Mouse (Mus musculus) spleen, postnatal 36 days (tissue): Measurements from ENCODE around the gene Rpp25l.
"Not testable (repeated sequence)": the region's sequence is repeated elsewhere in the genome, so short reads cannot be mapped to it uniquely, and the experiment has no call there.

Experiments used
- DNase-seq, 2 experiments: peaks; one replicate each; pipeline ENCODE4 v3.0.0; 2022; ENCODE audit warnings: low spot score in 2 of 2, mixed read lengths in 1 of 2

The Rpp25l gene

DNA sequence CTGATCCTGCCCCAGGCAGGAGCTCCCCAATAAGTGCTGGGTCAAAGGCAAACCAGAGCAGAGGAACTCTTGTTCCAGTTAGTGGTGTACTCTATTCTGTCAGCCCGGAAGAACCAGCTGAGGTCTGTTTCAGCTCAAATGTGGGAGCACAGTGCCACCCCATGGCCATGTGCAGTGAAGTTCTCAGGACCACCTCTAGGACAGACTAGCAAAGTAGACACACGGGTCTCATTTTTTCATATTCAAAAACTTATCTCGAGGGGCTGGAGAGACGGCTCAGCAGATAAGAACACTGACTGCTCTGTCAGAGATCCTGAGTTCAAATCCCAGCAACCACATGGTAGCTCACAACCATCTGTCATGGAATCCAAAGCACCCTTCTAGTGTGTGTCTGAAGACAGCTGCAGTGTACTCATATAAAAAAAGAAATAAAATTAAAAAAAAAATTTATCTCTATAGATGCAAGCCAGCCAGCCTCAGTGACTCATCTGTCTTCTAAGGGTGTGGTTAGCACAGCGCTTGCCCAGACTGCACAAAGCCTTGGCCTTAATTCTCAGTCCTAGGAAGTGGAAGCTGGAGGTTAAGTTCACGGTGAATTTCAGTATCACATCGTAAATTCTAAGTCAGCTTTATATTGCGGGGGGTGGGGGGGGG, 24.4 kb upstream of the Rpp25l start:
- DNase-seq, result peak; percentile 72 to 75

DNA sequence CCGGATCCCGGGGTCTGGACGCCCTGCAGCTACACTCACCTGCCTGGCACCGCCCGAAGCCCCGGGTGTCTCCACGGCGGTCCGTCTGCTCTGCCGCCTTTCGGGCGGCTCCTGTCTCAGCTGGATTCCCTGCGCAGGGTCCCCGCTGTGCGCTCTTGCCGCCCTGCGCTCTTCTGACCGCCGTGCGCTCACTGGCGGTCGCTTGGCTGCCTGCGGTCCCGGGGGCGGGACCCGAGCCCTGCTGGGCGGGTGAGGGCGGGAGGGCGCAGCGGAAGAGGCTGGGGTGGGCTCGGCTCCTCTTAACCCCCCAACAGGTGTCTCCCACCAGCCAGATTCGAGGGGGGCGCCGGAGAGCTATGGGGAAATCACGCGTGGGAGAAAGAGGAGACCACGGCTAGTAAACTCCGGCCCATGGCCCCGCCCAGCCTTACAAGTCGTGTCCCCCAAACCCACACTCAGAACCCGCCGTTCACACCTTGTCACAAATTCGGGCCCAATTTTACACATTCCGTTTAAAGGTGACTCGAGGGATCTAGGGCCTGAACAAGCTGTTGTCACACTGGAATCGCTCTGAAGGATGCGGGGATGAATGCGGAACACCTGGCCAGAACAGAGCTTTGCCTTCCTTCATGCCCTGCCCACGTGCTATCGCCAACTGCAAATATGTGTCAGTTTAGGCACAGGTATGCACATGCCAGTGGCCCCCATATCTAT, 17.9 kb upstream of the Rpp25l start, which contains the start of gene Arid3c:
TSS of gene Arid3c (minus strand) at position 91 of the 714 bp plus-strand sequence.
- no peak for DNase-seq

DNA sequence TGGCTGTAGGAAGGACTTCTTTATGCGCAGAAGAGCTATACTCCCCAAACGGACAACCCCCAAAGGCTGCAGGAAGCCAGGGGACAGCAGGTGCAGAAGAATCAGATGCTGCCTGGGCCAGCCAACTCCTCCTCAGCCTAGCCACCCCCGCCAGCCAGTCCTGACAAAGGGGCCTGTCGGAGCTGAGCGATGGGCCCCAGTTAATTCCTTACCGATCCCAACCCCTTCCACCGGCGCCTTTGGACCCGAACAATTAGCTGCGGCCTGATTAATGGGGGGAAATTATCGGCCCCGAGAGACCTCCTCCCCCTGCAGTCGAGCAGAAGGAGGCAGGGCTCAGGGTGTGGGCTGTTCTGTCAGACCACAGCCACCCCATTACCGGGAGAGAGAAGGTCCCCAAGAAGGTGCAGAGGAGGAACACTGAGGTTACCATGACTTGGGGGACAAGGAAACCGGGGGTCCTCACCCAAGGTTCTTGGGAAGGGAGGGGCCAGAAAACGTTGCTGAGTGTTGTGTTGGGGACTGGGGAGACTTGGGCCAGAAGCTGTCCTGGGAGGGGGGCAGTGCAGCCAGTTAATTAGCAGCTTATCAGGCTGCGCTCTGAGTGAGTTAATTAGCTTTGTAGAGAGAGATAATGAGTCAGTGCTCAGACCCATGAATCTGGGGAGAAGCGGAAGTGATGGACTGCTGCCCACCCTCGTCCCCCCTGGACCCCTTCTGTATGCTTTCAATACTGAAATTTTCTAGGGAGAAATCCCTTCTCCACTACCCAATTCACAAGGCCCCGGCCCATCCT, 13.7 kb upstream of the Rpp25l start:
- DNase-seq, result no peak

DNA sequence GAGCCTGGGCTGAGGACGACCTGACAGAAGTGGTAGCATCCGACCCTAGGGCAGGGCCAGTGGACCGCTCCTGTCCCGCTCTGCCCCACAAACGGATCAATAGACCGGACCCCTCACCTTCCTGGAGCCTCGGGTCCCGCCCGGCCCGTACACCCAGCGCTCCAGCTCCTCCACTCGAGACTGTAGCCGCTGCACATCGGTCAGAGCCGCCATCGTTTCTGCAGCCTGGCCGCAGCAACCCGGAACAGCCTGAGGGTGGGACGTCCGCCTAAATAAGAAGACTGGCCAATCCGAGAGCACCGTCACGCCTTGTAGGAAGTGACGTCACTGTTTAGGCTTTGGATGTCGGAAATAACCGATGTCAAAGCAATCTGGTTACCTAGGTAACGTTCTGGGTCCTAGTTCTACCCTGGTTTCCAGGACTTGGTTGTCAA, 9.6 kb upstream of the Rpp25l start, which contains the start of gene Dctn3:
TSS of gene Dctn3 (minus strand) at position 253 of the 434 bp plus-strand sequence.
- peak; percentile 88 to 91 for DNase-seq

DNA sequence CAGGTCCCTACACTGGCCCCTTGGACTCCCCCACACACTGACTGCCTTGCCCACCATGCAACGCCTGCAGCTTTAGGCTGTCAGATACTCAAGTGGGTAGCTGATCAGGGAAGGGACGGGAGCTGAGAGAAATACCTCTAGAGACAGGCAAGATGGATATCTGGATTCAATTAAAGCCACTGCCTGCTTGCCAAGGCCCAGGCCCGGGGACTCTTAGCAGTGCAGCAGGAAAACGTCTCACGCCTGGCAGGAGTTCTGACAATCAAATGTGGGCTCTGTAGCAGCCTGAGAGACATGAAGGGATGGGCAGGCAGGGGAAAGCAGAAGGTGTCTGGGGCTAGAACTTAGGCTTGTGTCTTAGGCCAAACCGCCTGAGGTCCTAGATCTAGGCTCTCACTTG, 3.5 kb upstream of the Rpp25l start:
- DNase-seq, result no peak

DNA sequence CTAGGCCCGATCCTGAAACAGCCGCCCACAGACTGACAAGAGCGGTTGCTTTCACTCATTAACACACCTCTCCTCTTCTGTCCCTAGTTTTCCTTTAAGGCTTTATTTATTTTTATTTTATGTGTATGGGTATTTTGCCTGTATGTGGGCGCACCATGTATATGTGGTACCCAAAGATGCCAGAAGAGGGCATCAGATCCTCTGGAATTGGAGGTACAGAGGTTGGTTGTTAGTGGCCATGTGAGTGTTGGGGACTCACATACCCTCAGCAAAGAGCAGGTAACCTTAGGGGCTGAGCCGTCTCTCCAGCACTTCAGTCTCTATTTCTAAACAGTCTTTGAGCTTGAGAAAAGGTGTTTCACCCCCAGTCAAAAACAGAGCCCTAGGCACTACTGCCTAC, 2.3 kb upstream of the Rpp25l start:
- DNase-seq, result no peak

DNA sequence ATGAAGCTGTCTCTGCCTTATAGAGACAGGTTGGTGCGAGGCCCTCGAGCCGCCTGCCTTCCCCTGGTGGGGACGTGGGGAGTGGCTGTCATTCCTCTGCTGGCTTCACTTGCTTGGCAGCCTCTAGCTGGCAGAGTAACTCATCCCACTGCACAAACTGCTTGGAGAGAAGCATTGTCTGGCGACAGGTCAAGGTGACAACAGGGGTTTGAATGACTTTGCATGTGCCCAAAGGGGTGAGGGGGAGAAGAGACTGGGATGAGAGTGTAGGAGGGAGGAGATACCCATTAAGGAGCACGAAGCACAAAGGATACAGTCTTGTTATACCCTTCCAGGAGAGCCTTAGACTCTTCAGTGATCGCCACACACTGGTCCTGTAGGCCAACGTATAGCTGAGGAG, 1.7 kb upstream of the Rpp25l start:
- no peak for DNase-seq

DNA sequence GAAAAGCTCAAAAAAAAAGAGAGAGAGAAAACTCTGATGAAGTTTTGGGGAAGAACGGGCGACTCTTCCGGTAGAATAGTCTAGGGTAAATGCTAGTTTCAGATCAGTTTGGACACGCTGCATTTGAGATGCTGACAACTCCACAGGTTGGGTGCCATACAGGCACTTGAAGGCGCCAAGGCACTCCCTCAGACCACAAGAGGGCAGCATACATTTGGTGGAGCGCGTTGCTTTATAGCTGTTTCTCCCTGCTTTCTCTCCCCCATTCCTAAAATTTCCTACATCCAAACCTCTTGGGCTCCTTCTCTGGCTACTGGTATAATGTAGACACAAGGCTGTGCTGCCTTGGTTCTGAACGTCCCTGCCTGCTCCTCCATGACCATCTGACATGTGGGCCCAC, 942 bp upstream of the Rpp25l start:
- peak; percentile 60 to 71 for DNase-seq

DNA sequence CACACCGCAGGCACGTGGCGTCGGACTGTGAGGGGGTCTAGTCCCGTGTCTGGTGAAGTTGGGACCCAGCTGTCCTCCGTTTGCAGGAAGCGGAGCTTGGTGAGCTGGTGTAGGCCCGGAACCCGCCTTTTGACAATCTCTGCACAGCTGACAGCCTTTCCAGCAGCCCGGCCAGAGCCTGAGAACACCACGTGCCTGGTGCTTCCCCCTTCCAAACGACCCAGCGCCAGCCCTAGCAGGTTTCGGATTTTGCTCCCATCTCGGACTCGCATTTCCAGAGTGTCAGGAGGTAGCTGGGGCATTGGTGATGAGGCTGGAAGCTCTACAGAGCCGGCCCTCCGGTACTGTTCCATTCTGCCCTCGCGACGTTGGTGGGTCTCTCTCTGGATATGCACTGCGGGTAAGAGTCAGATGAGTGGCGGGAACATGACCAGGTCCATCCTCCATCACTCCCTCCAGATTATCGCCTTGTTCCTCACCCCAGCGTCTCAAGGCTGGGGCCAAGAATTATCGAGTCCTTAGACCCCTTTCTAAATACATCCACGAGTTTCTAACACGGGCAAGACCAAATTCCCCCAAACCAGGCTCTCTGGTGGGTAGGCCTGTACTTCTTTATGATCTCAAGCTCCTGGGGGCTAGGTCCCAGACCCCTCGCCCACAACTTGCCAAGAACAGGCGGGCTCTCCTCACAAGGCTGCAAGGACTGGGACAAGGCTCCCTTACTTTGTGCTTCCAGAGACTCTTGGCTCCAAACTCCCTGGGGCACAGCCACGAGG, 725 bp downstream of the Rpp25l start:
- no peak for DNase-seq

DNA sequence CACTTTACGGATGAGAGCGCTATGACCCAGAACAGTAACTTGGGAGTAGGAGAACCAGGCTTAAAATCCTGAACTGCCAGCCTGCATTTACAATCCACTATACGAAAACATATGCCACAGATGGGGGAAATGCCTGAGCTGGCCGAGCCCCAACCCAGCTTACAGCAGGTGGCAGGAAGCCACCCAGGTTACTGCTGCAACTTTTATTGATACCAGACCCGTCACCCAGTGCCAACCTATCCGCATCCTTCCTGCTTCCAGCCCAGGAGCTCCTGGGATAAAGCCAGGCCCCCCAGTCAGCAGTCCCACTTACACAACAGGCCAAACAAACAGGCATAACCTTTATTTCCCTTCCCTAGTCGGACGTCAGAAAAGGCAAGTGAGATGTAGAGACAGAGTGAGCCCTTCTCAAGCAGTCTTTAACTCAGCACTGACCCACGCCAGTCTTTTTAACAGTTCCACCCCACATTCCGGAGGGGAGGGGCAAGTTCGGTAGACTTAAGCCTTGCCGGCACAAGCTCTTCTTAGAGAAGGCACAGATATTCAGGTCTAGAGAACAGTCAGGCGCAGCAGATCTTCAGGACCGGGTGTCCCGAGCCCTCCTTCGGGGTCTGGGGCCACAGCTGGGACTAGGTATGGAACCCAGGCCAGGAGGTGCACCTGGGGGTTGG, 1.5 kb downstream of the Rpp25l start:
- no peak for DNase-seq

DNA sequence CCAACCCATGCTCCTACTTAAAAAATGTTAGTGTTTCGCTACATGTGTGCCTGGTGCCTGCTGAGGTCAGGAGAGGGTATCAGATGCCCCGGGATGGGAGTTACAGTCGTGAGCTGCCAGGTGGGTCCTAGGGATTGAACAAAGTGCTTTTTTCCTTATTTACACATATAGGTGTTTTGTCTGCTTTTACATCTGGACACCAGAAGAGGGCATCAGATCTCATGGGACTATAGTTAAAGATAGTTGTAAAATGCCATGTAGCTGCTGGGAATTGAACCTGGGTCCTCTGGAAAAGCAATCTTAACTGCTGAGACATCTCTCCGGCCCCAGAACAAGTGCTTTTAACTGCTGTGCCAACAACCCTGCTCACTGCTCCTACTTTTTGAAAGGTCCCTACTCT, 3.1 kb downstream of the Rpp25l start:
- DNase-seq, result no peak

DNA sequence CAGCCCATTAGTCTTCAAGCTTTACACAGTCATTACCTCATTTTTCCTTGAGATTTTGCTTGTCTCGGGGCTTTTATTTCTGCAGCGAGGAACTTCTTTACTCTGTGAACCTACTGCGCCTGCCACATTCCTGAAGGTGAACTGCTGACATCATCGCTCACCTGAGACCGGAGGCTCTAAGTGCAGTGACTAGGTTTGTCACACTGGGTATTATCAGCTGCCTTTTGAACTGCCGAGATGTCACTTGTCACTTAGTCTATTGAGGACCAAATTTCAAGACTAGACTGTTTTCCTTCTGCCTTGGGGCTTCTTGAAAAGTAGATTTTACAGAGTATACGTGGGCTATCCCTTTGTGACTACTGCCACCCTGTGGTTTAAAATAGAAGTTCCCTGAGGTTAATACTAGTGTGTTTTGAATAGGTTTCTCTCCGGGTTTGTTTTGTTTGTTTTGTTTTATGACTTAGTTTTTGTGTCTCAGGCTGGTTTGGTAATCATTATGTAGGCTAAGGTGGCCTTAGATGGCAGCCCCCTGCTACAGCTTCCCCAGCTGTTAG, 5.1 kb downstream of the Rpp25l start:
- DNase-seq, result peak in 1 of 2 experiments; percentile 34

DNA sequence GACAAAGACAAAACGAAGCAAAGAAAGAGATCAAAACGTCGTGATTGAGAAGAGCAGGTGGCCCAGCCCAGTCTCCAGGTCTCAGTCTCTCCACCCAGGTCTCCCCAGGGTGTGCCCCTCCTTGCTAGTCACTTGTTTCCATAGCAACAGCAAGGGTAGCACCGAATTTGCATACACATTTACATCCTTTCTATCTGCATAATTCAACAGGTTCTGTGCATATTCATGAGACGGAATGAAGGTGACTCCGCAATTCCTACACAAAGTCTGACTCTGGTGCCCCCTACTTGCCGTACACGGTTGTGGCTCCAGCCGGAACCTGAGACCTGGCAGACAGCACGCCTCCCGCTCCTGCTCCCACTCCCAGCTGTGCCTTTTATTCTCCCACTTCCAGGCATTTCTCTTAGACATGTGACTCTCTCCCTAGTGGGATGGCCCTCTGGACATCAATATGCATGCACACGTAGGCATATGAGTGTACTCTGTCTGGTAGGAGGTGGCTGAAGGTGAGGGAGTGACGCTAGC, 6.3 kb downstream of the Rpp25l start:
- peak; percentile 68 to 73 for DNase-seq

DNA sequence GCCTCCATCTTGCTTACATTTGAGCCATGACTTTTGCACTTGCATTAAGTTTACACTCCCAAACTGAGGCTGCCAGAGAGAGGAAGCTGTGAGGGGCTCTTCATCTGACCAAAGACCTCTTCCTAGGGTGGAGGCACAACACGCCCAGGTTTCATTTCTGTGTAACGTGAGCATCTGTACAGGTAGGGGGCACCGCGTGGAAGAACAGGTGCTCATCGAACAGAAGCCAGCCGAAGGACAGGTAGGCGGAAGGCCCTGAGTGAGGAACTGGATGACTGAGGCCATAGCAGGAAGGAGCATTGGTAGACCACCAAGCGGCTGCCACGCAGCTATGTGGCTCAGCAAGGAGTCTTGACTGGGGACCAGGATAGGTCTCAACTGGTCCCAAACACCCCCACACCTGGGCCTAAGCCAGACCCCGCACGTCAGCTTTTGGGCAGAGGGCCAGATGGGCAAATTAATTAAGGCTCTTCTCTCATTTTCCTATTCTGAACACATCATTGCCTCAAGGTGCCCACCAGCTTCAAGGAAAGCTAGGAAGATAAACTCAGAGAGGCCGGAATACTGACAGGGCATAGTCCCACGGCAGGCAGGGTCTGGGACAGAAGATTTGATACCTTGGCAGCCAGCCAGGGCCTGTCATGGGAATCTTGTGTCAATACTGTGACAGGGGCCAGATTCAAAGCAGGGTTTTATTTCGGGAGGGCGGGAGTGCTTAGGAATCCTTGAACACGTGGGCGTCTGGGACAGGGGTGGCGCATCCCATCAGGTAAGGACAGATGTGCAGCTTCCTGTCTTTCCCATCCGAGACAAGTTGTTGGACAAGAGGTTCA, 7.2 kb downstream of the Rpp25l start:
- no peak for DNase-seq

DNA sequence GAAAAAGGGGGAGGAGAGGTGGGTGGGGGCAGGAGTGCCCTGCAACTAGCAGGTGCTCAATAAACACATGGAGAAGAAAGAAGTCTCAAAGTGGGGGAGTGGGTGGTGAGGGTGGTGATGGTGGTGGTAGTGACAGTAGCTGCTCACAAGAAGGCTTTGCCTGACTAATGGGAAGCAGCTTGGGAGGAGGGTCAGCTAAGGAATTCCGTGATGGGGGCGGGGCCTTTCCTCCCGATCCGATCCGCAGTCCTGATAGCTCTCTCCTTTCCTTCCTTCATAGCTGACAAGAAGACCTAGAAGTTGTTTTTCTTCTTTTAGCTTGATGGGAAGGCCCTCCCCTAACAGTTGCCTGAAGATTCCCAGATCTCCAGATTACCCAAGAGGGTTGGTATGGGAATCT, 8.7 kb downstream of the Rpp25l start:
- no peak for DNase-seq

DNA sequence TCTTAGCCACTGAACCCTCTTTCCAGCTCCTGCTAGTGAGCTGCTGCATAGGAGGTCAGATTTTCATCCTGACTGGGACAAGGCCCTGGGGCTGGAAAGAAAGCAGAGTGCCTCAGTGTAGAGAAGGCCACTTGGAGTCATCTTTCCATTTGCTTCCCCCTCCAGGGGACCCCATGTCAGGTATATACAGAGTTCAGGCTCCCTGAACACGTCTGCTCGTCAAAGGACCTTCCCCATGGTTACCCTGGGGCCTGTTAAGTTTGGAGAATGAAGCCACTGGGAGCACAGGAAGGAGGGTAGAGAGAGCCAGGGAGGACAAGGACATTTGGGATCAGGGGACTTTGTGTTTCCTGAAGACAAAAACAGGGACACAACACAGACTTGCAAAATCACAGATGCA, 11.1 kb downstream of the Rpp25l start:
- DNase-seq, result not testable (repeated sequence)

DNA sequence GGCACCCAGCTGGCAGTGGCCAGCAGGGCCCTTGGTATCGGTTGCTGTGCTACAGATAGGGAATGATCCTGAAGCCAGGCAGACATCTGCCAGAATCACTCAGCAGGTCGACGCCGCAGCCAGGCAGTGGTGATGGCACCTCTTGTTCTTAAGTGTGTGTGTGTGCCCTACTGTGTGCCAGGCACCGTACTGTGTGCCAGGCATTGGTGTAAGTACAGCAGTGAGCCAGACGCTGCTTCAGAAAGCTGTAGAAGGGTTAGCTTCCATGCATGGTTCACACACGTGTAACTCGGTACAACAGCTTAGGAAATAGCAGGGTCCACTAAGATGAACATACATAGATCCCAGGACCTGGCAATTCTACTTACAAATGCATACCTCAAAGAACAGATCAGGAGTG, 13.1 kb downstream of the Rpp25l start:
- DNase-seq, result not testable (repeated sequence)

DNA sequence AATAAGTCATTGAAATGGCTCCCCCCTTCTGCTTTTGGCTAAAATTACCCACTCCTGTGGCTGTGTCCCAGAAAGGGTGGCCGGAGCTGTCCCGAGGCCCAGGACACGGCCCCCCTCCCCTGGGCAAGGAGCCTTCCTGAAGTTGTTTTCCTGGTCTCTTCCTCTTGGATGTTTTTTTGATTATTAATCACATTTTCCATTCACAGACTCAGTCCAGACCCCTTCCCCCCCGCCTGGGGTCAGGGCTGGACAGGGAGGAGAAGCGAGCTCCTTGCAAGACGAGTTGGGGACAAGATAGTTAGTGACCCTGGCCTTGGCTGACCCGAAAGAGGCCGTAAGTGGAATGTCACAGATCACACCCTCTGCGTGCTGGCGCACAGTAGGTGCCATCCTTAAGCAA, 13.6 kb downstream of the Rpp25l start, which contains the start of gene Il11ra1:
TSS of gene Il11ra1 (plus strand) at position 207 of the 400 bp plus-strand sequence.
- DNase-seq, result not testable (repeated sequence)

DNA sequence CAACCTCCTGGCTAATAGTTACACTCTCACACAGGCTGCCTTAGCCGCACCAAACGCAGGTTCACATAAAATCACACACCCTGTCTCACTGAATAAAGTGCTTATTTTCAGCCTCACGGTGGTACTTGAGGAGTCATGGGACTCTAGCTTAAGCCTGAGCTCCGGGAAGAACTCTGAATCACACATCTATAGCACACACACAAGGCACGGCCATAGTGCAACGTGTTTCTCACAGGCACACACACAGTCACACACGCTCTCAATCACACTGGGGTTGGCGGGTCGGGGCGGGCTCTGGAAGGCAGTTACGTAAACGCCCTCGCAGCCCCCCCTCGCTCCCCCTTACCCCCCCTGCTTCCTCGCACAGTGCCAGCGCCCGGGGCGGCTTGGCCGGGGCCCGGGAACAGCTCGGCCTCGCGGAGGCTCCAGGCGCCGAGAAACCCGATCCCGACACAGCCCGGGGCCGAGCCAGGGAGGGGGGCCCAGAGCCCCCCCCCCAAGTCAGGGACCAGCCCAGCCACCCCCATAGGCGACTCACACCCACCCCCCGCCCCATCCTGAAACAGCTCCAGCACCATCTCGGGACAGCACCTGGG, 14.8 kb downstream of the Rpp25l start:
- not testable (repeated sequence) for DNase-seq
